Mouse (Mus musculus) gastrocnemius, postnatal 14 days (tissue): ENCODE measurements at regions not wholly inside any gene's neighbourhood (a gene's known extent, or its start where the extent isn't known, plus 50 kb on each side); places are given as distances from the start of the nearest gene placed in this dataset.

Experiments used
- DNase-seq: peaks from one replicate; pipeline ENCODE4 v3.0.0; 2021; ENCODE audit warnings: mixed read lengths
- intact Hi-C: fragments of 180-260 bp; cut with DNase I; formaldehyde crosslinking; loops from one replicate; pipeline ENCODE4 v1.15.1; 2025; ENCODE audit warnings: low total_unique reads

DNA sequence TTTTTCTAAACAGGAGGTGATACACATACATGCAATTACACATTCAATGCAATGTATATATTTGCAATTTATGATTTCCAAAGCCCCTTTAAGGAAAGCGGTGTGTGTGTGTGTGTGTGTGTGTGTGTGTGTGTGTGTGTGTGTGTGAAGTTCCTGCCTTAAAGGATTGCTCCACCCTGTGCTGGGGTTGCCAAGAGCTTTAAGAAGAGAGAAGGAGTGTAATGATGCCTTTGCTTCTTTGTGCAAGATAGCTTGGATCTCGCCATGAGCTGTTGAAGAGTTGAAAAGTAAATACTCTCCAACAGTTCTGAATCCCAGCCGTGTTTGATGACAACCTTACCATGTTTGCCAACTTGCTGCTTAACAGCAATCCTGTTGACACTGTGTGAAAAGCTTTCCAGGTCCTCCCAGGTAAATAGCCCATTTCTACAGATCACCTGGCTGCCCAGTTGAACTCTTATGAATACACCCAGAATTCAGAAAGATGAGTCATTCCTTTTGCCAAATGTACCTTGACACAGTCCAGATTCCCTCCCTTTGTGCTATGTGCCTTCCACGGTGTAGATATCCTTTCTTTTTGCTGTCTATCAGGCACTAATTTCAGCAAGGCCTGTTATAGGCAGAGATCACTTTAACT, 216.3 kb downstream of the Ikzf2 start:
- no peak for DNase-seq
- intact Hi-C loops, result no loop called here

DNA sequence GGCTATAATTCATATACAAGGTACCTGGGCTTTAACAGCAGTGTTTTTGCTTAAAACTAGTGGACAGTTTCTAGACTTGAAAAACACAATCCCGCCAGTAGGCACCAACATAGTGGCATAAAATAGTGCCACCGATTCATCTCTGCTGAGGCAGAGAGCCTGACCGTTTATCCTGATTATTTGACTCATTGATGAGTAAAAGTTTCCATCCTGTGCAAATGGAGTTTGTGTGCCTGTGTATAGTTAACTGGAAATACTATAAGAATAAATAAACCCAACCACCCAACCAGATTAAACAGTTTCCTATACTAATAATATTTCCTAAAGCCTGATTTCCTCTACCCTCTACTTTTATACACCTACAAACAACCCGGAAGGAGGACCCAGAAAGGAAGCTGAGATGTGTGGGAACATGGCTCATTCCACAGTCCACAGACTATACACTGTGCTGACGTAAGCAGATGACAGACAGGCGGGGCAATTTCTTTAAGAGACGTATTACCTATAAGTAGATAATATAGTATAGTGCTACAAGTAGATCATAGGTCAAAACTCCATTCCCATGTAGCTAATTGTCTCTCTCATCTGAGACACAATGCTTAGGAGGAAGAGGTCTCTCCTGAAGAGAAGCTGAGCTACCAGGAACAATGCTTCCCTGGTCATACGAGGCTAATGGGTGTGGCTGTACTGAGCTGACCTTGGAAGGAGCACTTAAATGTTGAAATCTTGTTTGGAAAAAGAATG, 217.7 kb downstream of the Ikzf2 start:
- no peak for DNase-seq
- intact Hi-C loops, result no loop called here

DNA sequence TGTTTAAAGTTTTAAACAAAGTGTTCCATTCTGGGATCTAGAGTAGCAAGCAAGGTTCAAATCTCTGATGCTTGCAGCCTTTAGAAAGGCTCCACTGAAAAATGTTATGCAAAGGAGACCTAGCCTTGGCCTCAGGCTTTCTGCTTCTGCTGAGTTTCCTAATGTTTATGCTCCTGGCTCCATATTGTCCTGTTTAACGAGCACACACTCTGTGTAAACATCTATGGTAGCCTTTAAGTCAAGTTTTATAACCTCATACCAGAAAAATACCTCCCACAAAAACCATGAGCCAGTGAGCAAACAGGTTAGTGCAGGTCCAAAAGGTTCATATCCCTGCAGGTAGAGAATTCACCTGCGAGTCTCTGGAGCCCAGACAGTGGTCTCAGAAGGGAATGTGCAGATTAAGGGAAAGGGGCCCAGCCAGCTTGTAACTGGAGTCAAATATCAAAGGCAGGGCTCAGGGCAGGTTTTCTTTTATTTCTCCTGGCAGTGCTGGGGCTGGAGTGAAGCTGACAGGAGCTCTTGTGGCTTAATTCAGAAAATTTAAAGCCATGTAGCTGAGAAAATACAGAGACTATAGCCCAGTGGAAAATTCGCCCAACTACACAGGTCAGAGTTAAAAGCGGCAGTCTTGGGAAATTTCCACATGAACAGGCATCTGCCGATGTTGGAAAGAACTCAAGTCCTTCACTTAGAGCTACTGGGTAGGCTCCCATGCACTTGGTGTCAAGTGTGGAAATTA, 220.3 kb downstream of the Ikzf2 start:
- DNase-seq, result no peak
- intact Hi-C loops, result no loop called here

DNA sequence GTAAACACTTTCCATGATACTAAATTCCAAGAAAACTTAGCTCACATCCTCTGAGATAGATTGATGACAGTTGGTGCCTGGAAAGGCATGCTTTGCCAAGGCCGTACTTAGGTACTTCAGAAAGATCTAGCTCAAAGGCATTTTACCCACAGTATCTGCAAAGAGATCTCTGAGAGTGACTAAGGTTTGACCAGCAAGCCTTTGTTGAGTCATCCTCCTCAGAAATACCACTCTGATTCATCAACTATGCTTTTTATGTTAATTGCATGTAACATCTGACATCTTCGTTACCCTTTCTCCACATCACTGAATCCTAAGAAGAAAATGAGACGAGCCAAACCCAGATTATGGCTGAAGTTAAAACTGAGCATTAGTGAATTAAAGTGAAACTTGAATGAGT, 225.9 kb downstream of the Ikzf2 start:
- intact Hi-C loops, result no loop called here
- no peak for DNase-seq

DNA sequence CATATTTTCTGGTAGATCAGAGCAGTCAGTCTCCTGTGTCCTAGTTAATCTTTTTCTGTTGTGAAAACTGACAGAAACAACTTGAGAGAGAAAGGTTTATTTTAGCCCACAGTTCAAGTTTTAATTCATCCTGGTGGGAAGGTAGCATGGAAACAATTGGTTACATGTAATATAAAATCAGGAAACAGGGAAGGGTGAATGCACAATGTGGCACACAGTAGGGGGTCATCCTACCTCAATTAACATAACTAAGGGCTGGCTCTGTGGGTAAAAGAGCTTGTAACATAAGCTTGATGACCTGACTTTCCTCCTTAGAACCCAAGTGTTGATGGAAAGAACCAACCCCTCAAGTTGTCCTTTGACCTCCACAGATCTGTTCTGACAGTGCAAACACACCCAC, 227.1 kb downstream of the Ikzf2 start:
- DNase-seq, result no peak
- intact Hi-C loops, result no loop called here

DNA sequence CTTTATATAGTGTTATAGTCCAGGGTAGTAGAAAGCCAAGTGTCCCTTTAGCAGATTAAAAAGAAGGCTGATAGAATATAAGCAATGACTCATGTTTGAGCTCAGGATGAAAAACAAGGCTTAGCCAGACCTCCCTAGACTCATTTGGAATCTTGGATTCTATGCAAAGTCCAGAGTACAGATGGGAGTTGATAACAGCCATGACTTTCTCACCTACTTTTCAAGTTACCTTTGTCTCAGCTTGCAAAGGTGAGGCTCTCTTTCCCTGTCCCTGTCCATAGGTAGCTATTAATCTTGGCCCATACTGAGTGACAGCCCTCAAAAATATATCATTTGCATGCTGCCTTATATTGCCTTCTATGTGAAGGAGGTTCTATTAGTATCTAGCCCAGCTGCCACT, 229.6 kb downstream of the Ikzf2 start:
- intact Hi-C loops, result no loop called here
- DNase-seq, result no peak

DNA sequence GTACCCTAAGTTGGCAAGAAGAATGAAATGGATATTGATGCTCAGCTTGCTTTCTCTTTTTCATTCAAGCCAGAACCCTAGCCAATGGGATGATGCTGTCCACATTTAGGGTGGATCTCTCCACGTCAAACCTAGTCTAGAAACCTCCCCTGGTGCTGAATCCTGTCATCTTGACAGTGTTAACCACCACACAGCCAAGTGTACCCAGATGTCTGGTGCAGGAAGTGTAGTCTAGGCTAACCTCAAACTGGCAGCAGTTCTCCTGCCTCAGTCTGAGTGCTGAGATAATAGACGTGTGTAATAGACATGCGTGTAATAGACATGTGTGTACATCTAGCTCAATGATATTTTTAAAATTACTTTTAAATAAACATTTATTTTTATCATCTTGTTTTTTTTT, 233.1 kb downstream of the Ikzf2 start:
- intact Hi-C loops, result no loop called here
- DNase-seq, result no peak

DNA sequence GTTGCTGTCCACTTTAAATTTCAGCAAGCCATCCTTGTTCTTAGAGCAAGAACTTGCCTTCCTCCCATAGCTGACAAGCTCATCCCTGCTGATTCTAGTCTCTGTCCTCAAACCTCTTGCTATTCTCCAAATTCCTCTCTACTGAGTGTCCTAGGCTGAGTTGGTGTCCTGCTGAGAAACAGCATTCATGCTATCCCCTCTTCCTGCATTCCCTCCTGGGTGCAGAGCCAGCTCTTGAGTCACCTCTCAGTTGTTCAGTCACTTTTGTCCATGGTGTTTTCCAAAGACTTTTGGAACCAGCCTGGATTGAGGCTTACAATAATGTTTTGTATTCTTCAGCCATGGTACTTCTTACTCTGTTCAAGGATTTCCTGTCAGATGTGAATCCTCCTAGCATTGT, 234.1 kb downstream of the Ikzf2 start:
- intact Hi-C loops, result no loop called here
- DNase-seq, result no peak

DNA sequence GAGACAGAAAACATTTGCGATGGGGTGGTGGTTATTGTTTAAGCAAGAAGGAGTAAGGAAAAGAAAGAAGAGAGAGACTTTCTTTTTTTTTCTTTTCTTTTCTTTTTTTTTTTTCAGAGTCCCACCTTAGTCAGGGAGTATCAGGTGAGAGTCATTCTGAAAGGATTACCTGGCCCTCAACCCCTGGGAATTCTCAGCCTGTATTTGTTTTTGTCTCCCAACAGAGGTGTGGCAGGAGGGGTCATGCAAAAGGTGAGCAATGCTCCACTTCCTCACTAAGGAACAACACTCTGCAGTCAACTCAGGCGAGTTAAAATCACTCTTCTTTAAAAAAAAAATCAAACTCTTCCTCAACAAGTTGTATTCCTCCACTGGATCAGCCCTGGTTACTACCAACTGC, 236.6 kb downstream of the Ikzf2 start:
- intact Hi-C loops, result no loop called here

DNA sequence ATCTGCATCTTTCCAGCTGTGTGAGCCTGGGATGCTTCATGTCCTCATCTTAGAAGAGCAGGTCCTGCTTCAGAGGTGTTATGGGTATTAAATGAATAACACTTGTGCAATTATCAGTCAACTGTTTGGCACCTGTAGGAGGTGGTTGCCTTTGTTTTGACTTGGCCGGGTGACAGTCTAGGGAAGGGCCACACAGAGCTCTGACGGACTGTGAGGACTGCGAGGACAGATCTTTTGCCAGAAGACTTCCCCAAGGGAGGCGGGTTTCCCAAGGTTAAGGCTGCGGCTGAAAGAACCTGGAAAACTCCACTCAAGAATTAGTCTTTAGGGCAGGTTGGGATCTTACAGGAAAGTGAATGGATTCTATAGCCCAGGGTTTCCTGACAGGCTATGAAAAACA, 239.8 kb downstream of the Ikzf2 start:
- no peak for DNase-seq
- intact Hi-C loops, result no loop called here

More for the DNA sequence above, 236.6 kb downstream of the Ikzf2 start:
- no peak for DNase-seq

DNA sequence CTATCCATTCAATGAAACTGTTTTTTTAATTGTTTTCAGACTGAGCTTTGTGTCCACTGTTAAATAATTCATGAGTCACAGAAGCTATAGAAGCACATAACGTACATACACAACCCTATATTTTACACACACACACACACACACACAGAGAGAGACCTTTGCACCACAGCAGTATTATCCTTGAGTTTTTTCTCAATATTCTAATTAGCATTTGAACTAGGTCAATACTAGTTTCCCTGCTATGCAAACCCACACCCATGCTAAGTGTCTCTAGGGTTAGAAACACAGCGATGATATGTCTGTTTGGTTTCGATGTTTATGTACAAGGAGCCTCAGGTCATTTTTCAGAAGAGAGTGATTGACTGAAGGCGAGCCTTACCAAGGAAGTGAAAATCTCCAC, 242.3 kb downstream of the Ikzf2 start:
- no peak for DNase-seq
- intact Hi-C loops, result no loop called here

DNA sequence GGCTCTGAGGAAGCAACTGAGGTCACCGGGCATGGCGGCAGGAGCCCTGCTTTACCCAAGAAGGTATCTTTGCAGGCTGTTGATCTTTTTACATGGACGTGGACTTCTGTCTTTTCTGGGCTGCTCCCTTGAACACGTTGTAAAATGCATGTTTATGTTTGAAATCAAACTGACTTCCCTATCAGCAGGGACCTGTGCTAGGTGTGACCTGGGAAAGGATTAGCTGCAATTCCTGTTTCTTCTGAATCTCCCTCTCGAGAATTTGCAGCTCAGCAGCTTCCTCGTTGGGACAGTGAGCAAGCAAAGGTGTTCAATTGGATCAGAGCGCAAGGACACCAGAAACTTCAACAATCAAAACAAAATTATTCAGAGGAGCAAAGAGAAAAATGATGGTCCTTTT, 243.6 kb downstream of the Ikzf2 start:
- no peak for DNase-seq
- intact Hi-C loops, result no loop called here

DNA sequence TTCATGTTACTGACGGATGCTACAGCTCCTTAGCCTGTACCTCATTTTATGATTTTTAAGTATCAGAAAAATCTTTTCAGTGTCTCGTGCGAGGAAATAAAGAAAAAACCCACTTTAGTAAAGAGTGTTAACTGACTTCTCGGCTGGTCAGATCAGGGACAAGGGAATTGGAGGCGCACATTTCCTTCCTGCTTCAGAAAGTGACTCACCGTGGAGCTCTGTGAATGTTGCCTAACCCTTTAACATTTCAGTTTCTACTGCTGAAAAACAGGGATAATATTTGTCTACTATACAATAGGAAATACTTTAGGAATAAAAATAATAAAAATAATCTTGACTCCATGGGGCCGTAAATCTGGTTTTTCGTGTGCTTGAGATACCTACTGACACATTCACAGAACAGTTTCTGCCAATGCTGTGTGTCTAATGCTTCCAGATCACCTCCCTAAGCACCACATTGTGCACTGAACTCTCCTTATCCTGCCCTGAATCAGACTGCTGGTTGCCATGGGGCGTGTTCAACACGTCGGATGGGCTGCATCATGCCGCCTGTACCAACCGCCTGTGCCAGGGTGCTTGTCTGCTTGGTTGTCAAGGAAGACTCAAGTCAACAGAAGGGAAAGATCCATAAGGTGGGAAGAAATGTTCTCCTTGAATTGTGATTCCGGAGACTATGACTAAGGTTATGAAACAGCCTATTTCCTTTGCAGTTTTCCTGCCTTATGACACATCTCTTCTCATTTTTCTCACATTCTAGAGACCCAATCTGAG, 246.3 kb downstream of the Ikzf2 start:
- no peak for DNase-seq
- intact Hi-C loops, result no loop called here

DNA sequence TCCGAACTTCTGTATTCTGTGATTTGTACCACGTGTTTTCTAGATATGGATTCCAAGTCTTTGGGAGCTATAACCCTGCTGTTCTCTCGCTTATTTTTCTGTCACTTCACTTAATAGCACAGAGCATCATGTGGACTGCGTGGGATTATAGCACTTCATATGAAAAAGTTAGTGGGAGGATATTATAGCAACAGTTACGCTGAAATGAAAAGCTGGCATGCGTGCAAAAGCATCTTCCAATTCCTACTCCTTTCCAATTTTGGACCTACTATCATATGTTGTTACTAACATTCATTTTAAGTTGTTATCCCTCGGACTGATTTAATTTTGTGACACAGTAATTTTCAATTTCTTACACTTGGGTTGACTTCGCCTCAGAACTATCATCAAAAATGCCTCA, 250.0 kb downstream of the Ikzf2 start:
- no peak for DNase-seq
- intact Hi-C loops, result no loop called here

DNA sequence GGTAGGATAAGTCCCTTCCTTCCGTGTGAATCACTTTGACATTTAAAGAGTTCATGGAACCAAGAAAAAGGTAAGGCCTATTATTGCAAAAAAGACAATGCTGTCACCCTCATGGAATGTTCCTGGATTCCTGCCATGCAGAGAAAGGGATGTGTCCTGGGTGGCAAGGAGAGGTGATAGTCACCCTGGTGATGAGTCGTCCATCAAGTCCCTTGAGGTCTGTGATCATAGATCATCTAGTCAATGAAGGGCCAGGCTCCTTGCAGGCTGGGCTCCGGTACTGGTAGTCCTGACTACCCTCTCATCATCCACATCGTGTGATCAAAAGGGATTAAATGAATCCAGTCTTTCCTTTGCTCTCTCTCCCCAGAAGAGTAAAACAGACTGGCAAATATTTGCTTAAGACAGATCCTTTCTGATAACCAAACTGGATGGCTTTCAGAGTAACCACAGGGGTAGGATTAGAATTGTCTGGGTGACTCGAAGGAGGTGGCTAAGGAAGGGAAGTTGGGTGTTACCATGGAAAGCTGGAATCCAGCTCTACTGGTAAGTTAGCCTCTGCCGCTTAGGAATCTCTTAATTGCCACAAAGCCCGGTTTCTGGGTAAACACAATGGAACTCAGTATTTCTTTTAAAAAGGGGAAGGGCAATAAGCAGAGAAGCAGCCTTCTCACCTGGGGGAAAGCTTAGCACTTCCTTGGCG, 253.2 kb downstream of the Ikzf2 start:
- intact Hi-C loops, result no loop called here
- DNase-seq, result no peak

DNA sequence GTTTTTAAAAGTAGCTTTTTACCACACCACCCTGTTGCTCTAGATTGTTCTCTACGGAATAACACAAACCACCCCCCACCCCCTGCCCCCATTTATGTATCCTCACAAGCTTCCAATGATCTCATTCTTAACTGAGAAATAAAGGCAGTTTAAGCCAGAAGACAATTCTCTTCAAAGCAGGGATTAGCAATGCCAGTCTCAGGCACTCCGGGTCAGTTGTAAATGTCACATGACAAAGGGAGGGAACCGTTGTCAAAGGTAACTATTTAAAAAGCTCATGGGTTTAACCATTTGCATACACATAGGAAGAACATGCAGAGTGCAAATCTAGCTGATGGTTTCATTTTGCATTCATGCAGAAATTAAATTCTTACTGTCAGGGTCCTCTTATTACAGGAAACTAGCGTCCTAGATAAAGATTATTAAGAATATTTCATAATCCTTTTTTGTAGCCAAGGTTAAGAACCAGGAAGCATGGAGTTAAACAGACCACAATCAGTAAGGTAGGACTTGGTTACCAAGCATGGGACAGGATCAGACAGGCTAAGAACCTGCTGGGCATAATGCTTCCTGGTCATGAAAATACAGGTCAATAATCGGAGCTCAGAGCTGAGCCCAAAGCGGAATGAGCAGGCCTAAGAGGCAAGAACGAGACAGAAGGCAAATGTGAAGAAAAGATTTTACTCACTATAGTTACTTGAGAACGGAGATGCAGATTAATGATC, 256.2 kb downstream of the Ikzf2 start:
- DNase-seq, result no peak
- intact Hi-C loops, result no loop called here

DNA sequence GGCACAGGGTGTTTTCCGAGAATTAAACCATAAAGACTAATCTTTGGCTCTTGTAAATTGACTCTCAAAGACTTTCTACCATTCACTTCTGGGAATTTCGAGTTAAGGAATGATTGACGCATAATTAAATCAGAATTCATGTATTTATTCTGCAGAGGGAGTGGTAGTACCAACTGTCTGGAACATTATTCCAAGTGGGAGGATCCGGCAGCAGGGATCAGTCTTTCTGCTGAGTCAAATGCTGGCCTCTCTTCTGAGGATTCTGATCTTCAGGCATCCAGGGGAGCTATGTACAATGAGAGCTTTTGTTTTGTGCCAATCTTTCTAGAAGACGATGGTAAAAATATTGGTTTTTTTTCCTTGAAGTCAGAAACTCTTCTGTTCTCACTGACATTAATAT, 257.4 kb downstream of the Ikzf2 start:
- DNase-seq, result no peak
- intact Hi-C loops, result no loop called here

DNA sequence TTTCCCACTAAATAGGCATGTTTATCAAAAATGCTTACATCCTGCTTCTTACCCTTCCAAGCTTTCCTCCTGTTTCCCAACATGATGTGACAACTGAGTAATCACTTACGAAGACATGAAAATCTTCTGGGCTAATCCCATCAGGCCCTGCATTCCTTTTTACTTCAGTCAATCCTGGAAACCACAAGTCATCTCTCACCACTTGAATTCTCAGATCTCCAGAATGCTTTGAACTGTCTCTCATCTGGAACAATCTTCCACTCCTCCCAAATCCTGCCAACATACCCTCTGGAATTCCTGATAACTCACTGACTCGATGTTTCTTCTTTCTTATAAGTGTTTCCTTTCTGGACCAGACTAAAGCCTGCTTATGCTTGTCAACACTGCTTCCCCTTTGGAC, 289.4 kb downstream of the Ikzf2 start:
- intact Hi-C loops, result no loop called here
- no peak for DNase-seq

DNA sequence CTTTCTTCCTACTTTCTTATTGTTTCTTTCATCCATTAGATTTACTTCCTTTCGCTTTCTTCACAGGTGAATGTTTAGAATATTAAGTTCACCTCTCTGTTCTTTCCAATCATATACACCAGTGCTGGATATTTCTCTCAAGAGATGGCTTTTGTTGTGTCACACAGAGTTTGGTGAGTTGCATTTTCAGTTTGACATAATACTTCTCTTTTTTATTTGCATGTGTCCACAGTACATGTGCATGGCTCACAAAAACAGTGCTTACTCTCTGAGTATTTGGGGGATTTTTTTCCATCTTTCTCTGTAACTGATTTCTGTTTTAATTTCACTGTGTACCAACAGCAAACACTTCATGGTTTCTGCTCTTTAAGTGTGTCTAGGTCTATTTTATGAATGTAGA, 274.5 kb upstream of the Erbb4 start:
- DNase-seq, result no peak
- intact Hi-C loops, result no loop called here
